Mouse (Mus musculus) thymus, adult 2 months (tissue): ENCODE results near the gene Cdh9. TPM values are rescaled to one million over a fixed set of nuclear protein-coding genes. Genes with fewer than 3 reads are reported as not detected.

Experiments used
- DNase-seq: peaks from one replicate; pipeline ENCODE4 v3.0.0; 2021
- H3K27ac ChIP-seq: fragments of 200-500 bp; 2 replicates; pipeline ENCODE4 v1.5.1; 2012; ENCODE audit warnings: low read length, control low read depth; ENCODE audit not compliant: control insufficient read depth, insufficient read depth
- H3K27me3 ChIP-seq: fragments of 200-500 bp; 2 replicates; pipeline ENCODE4 v1.6.1; 2012; ENCODE audit warnings: mild to moderate bottlenecking, low read length, moderate library complexity, mixed read lengths; ENCODE audit not compliant: control insufficient read depth, insufficient read depth
- H3K36me3 ChIP-seq: fragments of 200-500 bp; 2 replicates; pipeline ENCODE4 v1.6.1; 2012; ENCODE audit warnings: mild to moderate bottlenecking, low read length, moderate library complexity; ENCODE audit not compliant: control insufficient read depth, insufficient read depth
- H3K4me1 ChIP-seq: fragments of 200-500 bp; replicated peaks from 2 replicates; pipeline ENCODE4 v1.6.1; 2012; ENCODE audit warnings: low read length; ENCODE audit not compliant: control insufficient read depth, insufficient read depth
- H3K4me3 ChIP-seq: fragments of 200-500 bp; 2 replicates; pipeline ENCODE4 v1.5.1; 2012; ENCODE audit warnings: mild to moderate bottlenecking, low read length, control low read depth, moderate library complexity; ENCODE audit not compliant: control insufficient read depth, insufficient read depth
- CTCF ChIP-seq: fragments of 200-500 bp; IDR thresholded peaks from 2 replicates; pipeline ENCODE4 v1.5.1; 2012; ENCODE audit warnings: mild to moderate bottlenecking, control low read depth, low read length, moderate library complexity, borderline replicate concordance; ENCODE audit not compliant: control insufficient read depth, poor library complexity, insufficient read depth; ENCODE audit errors: extremely low read depth
- POLR2A ChIP-seq: fragments of 200-500 bp; IDR thresholded peaks from 2 replicates; pipeline ENCODE4 v1.6.1; 2012; ENCODE audit warnings: mild to moderate bottlenecking, low read length, control low read depth, moderate library complexity; ENCODE audit not compliant: control insufficient read depth, poor library complexity, insufficient read depth; ENCODE audit errors: extremely low read depth
- WGBS: fragments of 180-500 bp; shearing (Covaris S2); methylation state at CpG from one replicate; pipeline ENCODE4 v1.1.7; 2018; 5-methylcytosine and 5-hydroxymethylcytosine counted together
- polyA plus RNA-seq: library from polyadenylated mRNA; depleted of rRNA; stranded (reverse); fragments of >200 nt; gene quantifications from 2 replicates; pipeline ENCODE4 v1.2.3, GENCODE M21; 2012

Cdh9 gene
- polyA plus RNA-seq, 1 experiment, result 0.12 TPM

GRCm38 (mm10) chr15:16896674-16897073, 168.1 kb downstream of the Cdh9 start:
- TF ChIP-seq CTCF, result no peak
- no peak for TF ChIP-seq POLR2A
- no peaks in the 10 kb centered on the region for H3K27me3 ChIP-seq
- 55% methylated on average over 1 of the region's 1 CpGs for WGBS

More at GRCm38 (mm10) chr15:16896674-16897073, 168.1 kb downstream of the Cdh9 start:
- no peaks in the 10 kb centered on the region for H3K4me1 ChIP-seq
- no peak overlapping the region for H3K27ac ChIP-seq
- DNase-seq, result no peak
- H3K4me3 ChIP-seq, result no peak overlapping the region
- H3K36me3 ChIP-seq, result no peaks in the 10 kb centered on the region
